Mouse (Mus musculus): ENCODE data around the gene Lrrc74a. TPM values are rescaled to one million over a fixed set of nuclear protein-coding genes. Genes with fewer than 3 reads are reported as not detected.
A peak's percentile ranks its signal among the peaks of the same experiment; 100 is the strongest.

The Lrrc74a gene
- polyA plus RNA-seq, 1 experiment from 2014 or later, result not detected

DNA sequence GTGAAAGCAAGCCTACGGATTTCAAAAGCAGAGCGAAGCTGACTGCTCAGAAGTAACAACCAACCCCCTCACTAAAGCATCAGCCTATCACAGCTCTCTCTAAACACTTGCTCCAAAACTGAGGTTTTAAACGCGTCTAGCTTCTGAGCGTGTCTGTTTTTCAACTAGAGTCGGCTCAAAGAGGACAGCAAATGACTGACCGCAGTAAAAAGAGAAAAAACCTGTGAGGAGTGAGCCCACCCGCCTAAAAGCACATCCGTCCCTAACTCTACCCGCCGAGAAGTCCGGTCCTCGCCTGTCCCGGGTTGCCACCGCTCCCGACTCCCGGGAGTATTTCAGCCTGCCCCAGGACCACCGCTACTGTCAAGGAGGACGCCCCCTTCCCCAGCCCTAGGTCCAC lies 8.5 kb upstream of the Lrrc74a start:
- Histone ChIP-seq H3K4me2 (replicated peaks) (peak overlapping the region; percentile 74), H3K27me3 (no peaks in the 10 kb centered on the region), H3K4me3 (replicated peaks) (peak overlapping the region; percentile 60), H3K9me3 (no peaks in the 10 kb centered on the region), H3K27ac (peak overlapping the region; percentile 59), H3K4me1 (replicated peaks) (peaks cover 14% of the 10 kb centered on the region), H3K36me3 (no peaks in the 10 kb centered on the region), H3K9ac (replicated peaks) (peak overlapping the region; percentile 67)
- ATAC-seq, result peak; percentile 22
- 0% methylated on average over 19 of the region's 19 CpGs for WGBS

DNA sequence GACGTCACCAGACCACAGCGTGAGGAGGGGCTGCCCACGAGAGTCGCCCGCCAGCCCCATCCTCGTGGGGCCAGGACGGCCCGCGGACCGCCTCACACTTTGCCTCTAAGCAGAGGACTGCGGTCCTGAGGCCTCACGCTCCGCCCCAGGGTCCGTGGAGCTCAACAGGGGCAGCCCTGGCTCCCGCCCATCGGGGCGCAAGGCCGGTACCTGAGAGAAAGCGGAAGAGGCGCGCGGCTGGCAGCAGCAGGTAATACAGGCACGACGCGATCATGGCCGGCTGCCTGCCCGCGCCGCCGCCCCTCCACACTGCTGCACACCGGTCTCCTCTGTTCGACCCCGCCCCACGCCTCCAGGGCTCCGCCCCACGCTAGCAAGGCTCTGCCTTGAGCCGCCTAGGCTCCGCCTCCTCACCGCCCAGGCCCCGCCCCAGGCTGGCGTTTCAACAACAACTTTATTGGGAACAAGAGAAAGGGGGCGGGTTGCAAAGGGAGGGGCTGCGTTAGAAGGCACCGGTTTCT lies 8.0 kb upstream of the Lrrc74a start, which contains the start of gene Angel1:
Gene Angel1 (minus strand): TSS at position 341 of the 521 bp plus-strand sequence.
- Histone ChIP-seq H3K27ac (peak within 1 kb of the TSS; percentile 59), H3K4me2 (replicated peaks) (peak within 1 kb of the TSS; percentile 74), H3K9ac (replicated peaks) (peak within 1 kb of the TSS; percentile 67), H3K27me3 (no peaks in the 10 kb centered on the region), H3K36me3 (no peaks in the 10 kb centered on the region), H3K9me3 (no peaks in the 10 kb centered on the region), H3K4me1 (replicated peaks) (peaks cover 14% of the 10 kb centered on the region), H3K4me3 (replicated peaks) (peak within 1 kb of the TSS; percentile 60)
- under 1% methylated on average over 44 of the region's 44 CpGs for WGBS
- peak; percentile 99 for ATAC-seq

DNA sequence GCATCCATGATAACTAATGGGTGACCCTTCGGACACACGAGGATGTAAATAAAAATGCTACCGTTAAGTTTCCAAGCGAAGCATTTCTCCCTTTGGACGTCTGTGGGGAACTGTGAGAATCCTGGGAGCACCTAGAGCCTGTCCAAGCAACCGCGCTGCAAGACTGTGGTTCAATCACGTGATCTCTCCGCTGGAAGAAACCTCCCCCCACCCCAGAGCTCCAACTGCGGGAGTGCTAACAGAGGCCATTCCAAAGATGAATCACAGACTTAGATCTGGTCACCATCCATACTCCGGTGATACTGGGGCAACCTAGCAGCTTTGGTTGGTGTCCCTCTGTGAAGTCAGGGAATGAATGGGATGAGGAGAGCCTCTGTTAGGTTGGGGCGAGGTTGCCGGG lies 26.9 kb downstream of the Lrrc74a start:
- H3K4me1 ChIP-seq (replicated peaks), result no peaks in the 10 kb centered on the region
- no peak overlapping the region for H3K4me2 ChIP-seq (replicated peaks)
- H3K27me3 ChIP-seq, result no peaks in the 10 kb centered on the region
- H3K27ac ChIP-seq, result no peak overlapping the region
- 78% methylated on average over 13 of the region's 13 CpGs for WGBS
- H3K36me3 ChIP-seq, result no peaks in the 10 kb centered on the region
- no peak overlapping the region for H3K4me3 ChIP-seq (replicated peaks)
- H3K9ac ChIP-seq (replicated peaks), result no peak overlapping the region
- no peak for ATAC-seq
- 0 out of 2 replicates have a peak, but pooled peaks cover 12% of the 10 kb centered on the region for H3K9me3 ChIP-seq

DNA sequence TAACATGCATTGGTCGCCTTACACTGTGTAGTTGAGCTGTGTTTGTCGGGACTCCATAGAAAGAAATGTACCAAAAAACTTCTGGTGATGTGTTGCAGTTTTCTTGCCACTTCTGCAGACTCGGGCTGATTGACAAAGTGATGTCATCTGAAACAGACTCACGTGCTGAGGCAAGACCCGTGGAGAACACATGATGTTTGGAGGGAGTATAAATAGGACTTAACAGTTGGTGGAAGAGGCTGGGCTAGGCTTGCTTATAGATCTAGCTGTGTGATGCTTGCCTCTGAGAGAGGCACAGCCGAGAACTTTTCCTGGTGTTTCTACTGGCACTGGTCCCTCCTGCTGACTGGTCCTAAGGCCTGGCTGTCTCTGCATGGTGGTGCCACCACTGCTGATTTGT lies 29.9 kb downstream of the Lrrc74a start:
- Histone ChIP-seq H3K4me2 (replicated peaks) (no peak overlapping the region), H3K4me3 (replicated peaks) (no peak overlapping the region), H3K27me3 (no peaks in the 10 kb centered on the region; the same call in 1 of the 2 replicates), H3K4me1 (replicated peaks) (no peaks in the 10 kb centered on the region), H3K9me3 (0 out of 2 replicates have a peak, but pooled peaks cover 12% of the 10 kb centered on the region), H3K9ac (replicated peaks) (no peak overlapping the region), H3K27ac (no peak overlapping the region), H3K36me3 (no peaks in the 10 kb centered on the region)
- no peak for ATAC-seq
- WGBS, result 83% methylated on average over 6 of the region's 6 CpGs

DNA sequence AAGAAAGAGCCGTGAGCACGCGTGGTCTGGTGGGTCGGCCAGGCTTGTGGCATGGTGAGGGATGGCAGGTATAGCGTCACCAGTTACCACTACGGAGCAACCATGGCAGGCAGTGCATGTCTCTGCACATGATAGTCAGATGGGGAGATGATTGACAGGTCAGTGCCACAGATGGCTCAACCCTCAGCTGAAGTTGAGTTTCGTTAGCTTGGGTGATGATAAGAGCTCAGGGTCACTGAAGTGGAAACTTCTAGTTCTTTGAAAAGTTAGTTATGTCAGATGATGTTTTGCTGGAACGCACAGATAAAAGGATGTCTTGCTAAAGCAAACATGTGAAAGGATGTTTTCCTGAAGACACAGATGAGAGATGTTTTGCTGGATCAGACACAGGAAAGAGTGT lies 32.3 kb downstream of the Lrrc74a start:
- no peak overlapping the region for H3K9ac ChIP-seq (replicated peaks)
- H3K4me2 ChIP-seq (replicated peaks), result no peak overlapping the region
- WGBS, result 93% methylated on average over 8 of the region's 8 CpGs
- H3K36me3 ChIP-seq, result no peaks in the 10 kb centered on the region
- no peaks in the 10 kb centered on the region for H3K9me3 ChIP-seq
- H3K4me3 ChIP-seq (replicated peaks), result no peak overlapping the region
- no peaks in the 10 kb centered on the region; the same call in 1 of the 2 replicates for H3K27me3 ChIP-seq
- no peak overlapping the region for H3K27ac ChIP-seq
- ATAC-seq, result no peak
- peaks cover 18% of the 10 kb centered on the region for H3K4me1 ChIP-seq (replicated peaks)

DNA sequence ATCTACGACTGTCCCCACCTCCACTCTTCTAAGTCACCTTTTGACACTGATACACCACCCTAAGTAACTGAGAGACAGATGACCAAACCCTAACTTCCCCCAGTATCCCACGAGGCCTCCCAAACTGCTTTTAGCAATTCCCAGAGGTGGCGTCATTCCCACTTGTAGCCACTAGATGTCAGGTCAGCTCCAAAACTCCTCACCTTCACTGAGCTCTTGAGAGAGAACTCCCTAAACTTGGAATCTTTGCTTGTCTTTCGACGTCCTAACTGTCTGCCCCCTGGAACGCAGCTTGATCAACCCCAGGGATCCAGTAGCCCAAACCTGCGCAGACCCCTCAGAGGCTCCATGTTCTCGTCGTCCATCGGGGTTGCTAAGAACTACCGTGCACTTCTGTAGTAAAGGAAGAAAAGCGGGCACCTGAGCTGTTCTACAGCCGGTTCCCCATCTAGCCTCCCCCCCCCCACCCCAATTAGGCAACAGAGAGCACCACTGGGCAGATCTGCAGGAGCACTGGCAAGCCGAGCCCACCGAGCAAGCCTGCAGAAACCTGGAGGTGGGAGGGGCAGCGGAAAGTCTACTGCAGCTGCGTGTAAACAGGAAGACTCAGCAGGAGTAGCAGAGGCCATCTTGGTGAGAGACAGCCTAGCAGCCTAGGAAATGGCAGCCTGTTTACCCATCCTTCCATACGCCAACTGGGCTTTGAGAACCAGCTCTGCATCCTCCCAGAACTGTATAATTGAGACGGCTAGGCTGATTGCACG lies 33.9 kb downstream of the Lrrc74a start:
- Histone ChIP-seq H3K4me2 (replicated peaks) (no peak overlapping the region), H3K9me3 (no peaks in the 10 kb centered on the region), H3K4me1 (replicated peaks) (peaks cover 28% of the 10 kb centered on the region), H3K4me3 (replicated peaks) (no peak overlapping the region), H3K36me3 (no peaks in the 10 kb centered on the region), H3K9ac (replicated peaks) (no peak overlapping the region), H3K27ac (no peak overlapping the region), H3K27me3 (no peaks in the 10 kb centered on the region; the same call in 1 of the 2 replicates)
- no peak; the same call in 1 of the 2 replicates for ATAC-seq
- WGBS, result 40% methylated on average over 20 of the region's 20 CpGs

DNA sequence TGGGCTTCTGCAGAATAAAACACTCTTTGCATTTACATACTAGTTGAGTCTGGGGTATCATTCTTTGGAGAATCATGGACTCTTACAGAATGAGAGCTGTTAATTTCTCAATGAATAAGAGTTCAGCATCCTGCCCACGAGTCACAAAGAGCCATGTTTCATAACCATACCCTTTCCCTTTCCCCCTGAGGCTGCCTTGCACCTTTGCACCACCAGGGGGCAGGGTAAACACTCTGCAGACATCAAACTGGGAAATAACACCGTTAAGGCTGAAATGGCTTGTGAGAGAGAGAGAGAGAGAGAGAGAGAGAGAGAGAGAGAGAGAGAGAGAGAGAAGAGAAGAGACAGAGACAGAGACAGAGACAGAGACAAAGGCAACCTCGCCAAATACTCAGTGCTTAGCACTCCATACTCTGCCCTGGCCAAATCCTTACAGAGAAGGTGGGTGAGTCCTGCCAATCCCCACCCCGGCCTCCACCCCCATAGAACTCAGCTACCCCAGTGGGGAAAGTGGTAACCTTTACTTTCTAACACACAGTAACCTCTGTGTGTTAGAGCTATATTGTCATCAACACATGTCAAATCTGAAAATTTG lies 34.9 kb downstream of the Lrrc74a start:
- Histone ChIP-seq H3K36me3 (no peaks in the 10 kb centered on the region), H3K4me1 (replicated peaks) (peaks cover 28% of the 10 kb centered on the region), H3K9ac (replicated peaks) (no peak overlapping the region), H3K9me3 (no peaks in the 10 kb centered on the region), H3K27me3 (no peaks in the 10 kb centered on the region; the same call in 1 of the 2 replicates), H3K4me2 (replicated peaks) (no peak overlapping the region), H3K4me3 (replicated peaks) (no peak overlapping the region), H3K27ac (no peak overlapping the region)
- no peak for ATAC-seq
- WGBS, result 30% methylated on average over 4 of the region's 4 CpGs

DNA sequence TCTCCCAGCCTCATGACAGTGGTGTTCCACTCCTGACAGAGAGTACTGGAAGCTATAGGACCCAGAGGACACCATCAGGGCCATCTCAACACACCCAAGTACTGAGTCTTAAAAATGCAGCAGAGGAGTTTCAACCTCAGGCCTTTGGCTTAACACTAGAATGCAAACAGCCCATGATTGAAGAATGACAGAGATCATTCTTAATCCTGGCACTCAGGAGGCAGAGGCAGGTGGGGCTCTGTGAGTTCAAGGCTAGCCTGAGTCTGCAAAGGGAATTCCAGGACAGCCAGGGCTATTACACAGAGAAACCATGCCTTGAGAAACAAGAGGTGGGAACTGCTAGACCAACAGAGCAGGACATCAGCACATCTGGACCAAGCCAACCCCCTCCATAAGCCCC lies 35.6 kb downstream of the Lrrc74a start:
- no peak for ATAC-seq
- no peaks in the 10 kb centered on the region for H3K9me3 ChIP-seq

DNA sequence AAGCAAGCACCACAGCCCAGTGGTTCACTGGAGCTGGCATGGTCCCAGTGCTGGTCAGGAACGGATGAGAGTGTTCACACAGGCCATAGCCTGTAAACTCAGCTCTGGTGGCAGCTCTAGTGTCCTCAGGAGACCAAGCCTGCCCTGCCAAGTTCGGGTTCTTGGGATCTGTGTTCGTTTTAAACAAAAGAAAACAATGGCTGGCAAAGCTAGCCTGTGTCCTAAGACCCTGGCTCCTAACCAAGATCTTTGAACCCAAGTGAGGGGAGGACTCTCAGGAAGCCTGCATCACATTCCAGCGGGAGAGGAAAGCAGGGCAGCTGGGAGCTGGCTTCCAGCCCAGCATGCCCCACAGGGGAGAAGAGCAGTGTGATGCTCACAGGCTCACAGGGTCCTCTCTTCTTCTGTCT lies 36.1 kb downstream of the Lrrc74a start:
- Histone ChIP-seq H3K4me2 (replicated peaks) (no peak overlapping the region), H3K27me3 (no peaks in the 10 kb centered on the region; the same call in 1 of the 2 replicates), H3K9me3 (no peaks in the 10 kb centered on the region), H3K4me3 (replicated peaks) (no peak overlapping the region), H3K9ac (replicated peaks) (no peak overlapping the region), H3K4me1 (replicated peaks) (peaks cover 28% of the 10 kb centered on the region), H3K36me3 (no peaks in the 10 kb centered on the region), H3K27ac (peak overlapping the region; percentile 12; the same call in 1 of the 2 replicates)
- WGBS, result 29% methylated on average over 4 of the region's 4 CpGs
- 0 out of 2 replicates have a peak, but pooled peaks have one; percentile 22 for ATAC-seq

More for the DNA sequence above, 35.6 kb downstream of the Lrrc74a start:
- no peak overlapping the region for H3K4me3 ChIP-seq (replicated peaks)
- no peak overlapping the region for H3K4me2 ChIP-seq (replicated peaks)
- H3K27me3 ChIP-seq, result no peaks in the 10 kb centered on the region; the same call in 1 of the 2 replicates
- peaks cover 28% of the 10 kb centered on the region for H3K4me1 ChIP-seq (replicated peaks)
- no peak overlapping the region for H3K9ac ChIP-seq (replicated peaks)
- H3K27ac ChIP-seq, result peak overlapping the region; percentile 12; the same call in 1 of the 2 replicates
- H3K36me3 ChIP-seq, result no peaks in the 10 kb centered on the region

DNA sequence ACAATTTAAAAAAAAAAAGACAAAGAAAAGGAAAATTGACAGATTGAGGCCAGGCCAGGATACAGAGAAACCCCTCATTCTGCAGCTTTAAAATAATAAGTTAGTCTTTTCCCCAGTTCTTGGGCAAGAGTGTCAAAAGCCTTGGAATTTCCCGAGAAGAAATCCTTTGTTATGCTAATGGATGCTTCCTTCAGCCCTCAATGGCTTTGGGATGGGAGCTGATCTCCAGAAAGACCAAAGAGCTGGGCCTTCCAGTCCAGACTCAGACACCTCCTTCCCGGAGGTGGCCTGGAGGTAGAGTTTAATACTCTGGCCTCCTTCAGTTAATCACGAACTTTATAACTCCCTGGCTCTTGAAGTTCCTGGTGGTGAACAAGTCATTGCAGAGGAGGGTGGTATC lies 36.8 kb downstream of the Lrrc74a start:
- H3K9ac ChIP-seq (replicated peaks), result no peak overlapping the region
- H3K4me2 ChIP-seq (replicated peaks), result no peak overlapping the region
- H3K27ac ChIP-seq, result 0 out of 2 replicates have a peak overlapping the region, but pooled peaks have one; percentile 12
- H3K4me1 ChIP-seq (replicated peaks), result peaks cover 28% of the 10 kb centered on the region
- no peaks in the 10 kb centered on the region for H3K36me3 ChIP-seq
- H3K4me3 ChIP-seq (replicated peaks), result no peak overlapping the region
- H3K9me3 ChIP-seq, result no peaks in the 10 kb centered on the region
- WGBS, result 5% methylated on average over 3 of the region's 3 CpGs
- no peak for ATAC-seq
- no peaks in the 10 kb centered on the region; the same call in 1 of the 2 replicates for H3K27me3 ChIP-seq

DNA sequence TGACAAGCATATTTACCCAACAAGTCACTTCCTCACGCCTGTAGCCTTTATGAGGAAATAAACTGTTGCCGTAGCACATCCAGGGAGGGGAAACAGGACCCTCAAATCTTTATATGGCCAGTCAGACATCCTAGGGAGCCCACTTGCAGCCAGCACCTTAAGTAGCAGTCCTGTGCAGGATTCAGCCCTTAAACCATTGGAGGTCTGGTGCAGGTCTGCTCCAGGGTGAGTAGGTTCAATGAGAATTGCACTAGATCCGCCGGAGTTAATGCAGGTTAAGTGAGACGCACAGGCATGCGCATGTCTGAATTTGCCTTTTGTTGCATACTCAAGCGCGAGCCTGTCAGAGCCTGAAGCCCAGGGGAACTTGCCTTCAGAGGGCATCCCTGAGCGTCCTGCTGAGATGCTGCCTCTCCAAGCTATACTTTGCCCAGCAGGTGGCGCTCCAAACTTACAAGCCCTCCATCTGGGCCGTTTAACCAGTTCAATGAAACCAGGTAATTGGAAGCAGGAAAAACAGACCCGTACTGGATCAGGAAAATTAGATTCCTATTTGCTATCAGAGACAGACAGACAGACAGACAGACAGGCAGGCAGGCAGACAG lies 37.8 kb downstream of the Lrrc74a start:
- H3K4me1 ChIP-seq (replicated peaks), result peaks cover 28% of the 10 kb centered on the region
- WGBS, result 12% methylated on average over 12 of the region's 12 CpGs
- ATAC-seq, result peak; percentile 77
- no peaks in the 10 kb centered on the region for H3K36me3 ChIP-seq
- no peak overlapping the region for H3K4me2 ChIP-seq (replicated peaks)
- peak overlapping the region; percentile 58 for H3K27ac ChIP-seq
- H3K9me3 ChIP-seq, result no peaks in the 10 kb centered on the region
- H3K4me3 ChIP-seq (replicated peaks), result no peak overlapping the region
- no peak overlapping the region for H3K9ac ChIP-seq (replicated peaks)
- H3K27me3 ChIP-seq, result no peaks in the 10 kb centered on the region; the same call in 1 of the 2 replicates

DNA sequence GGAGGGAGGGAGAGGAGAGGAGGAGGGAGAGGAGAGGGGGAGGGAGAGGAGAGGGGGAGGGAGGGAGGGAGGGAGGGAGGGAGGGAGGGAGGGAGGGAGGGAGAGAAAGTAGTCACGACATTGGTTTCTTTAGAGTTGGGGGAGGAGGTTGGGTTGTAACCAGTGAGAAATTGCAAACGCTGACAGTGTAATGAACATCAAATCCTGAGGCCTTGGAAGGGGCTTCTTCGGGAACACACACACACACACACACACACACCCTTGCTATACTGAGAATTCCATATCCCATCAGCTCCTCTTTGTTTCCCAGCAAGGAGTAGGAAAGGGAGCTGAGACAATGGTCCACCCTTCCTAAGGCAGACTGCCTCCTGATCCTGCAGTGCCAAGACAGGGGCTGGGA lies 38.4 kb downstream of the Lrrc74a start:
- 29% methylated on average over 3 of the region's 3 CpGs for WGBS
- Histone ChIP-seq H3K27ac (peak overlapping the region; percentile 45; the same call in 1 of the 2 replicates), H3K4me2 (replicated peaks) (no peak overlapping the region), H3K4me1 (replicated peaks) (peaks cover 28% of the 10 kb centered on the region), H3K9me3 (no peaks in the 10 kb centered on the region), H3K4me3 (replicated peaks) (no peak overlapping the region), H3K27me3 (no peaks in the 10 kb centered on the region), H3K36me3 (no peaks in the 10 kb centered on the region), H3K9ac (replicated peaks) (no peak overlapping the region)
- no peak for ATAC-seq

Data from midbrain, embryonic 13.5 days (tissue).